Mouse (Mus musculus) embryonic facial prominence, embryonic 13.5 days (tissue): ENCODE results near the gene A930033H14Rik. TPM values are rescaled to one million over a fixed set of nuclear protein-coding genes. Genes with fewer than 3 reads are reported as not detected.

Experiments used
- ATAC-seq: fragments of 200-750 bp; cut with Nextera tagmentation; 2 replicates; pipeline ENCODE4 v1.8.0; 2017; ENCODE audit warnings: low read depth; ENCODE audit not compliant: insufficient number of reproducible peaks, insufficient read depth, low FRiP score, low TSS enrichment
- H3K27ac ChIP-seq: fragments of 300-500 bp; sonication (generic); 2 replicates; pipeline ENCODE4 v1.5.1; 2015; ENCODE audit warnings: moderate library complexity, mild to moderate bottlenecking, inconsistent platforms
- H3K27me3 ChIP-seq: fragments of 300-500 bp; sonication (generic); 2 replicates; pipeline ENCODE4 v1.6.1; 2015; ENCODE audit warnings: mild to moderate bottlenecking, inconsistent platforms
- H3K36me3 ChIP-seq: fragments of 300-500 bp; sonication (generic); 2 replicates; pipeline ENCODE4 v1.6.1; 2015; ENCODE audit warnings: mild to moderate bottlenecking, inconsistent platforms
- H3K4me1 ChIP-seq: fragments of 300-500 bp; sonication (generic); 2 replicates; pipeline ENCODE4 v1.6.1; 2015; ENCODE audit warnings: inconsistent platforms
- H3K4me2 ChIP-seq: fragments of 300-500 bp; sonication (generic); 2 replicates; pipeline ENCODE4 v1.6.1; 2015; ENCODE audit warnings: moderate library complexity, mild to moderate bottlenecking, inconsistent platforms
- H3K4me3 ChIP-seq: fragments of 300-500 bp; sonication (generic); 2 replicates; pipeline ENCODE4 v1.5.1; 2015; ENCODE audit warnings: mild to moderate bottlenecking, inconsistent platforms
- H3K9ac ChIP-seq: fragments of 300-500 bp; sonication (generic); 2 replicates; pipeline ENCODE4 v1.6.1; 2015; ENCODE audit warnings: mild to moderate bottlenecking, inconsistent platforms
- H3K9me3 ChIP-seq: fragments of 300-500 bp; sonication (generic); 2 replicates; pipeline ENCODE4 v1.6.1; 2016; ENCODE audit warnings: inconsistent platforms
- WGBS: fragments of 180-500 bp; shearing (Covaris S2); methylation state at CpG from one replicate; pipeline ENCODE4 v1.1.7; 2015; ENCODE audit warnings: mixed read lengths; 5-methylcytosine and 5-hydroxymethylcytosine counted together
- polyA plus RNA-seq: library from polyadenylated mRNA; unstranded; fragments of >200 nt; fragmentation: Nextera tagmentation; extraction: Ambion mirVana; gene quantifications from 2 replicates; pipeline ENCODE4 v1.2.1, GENCODE M21; 2015

A930033H14Rik gene
- polyA plus RNA-seq, 1 experiment from 2014 or later, result 2.9 TPM

DNA sequence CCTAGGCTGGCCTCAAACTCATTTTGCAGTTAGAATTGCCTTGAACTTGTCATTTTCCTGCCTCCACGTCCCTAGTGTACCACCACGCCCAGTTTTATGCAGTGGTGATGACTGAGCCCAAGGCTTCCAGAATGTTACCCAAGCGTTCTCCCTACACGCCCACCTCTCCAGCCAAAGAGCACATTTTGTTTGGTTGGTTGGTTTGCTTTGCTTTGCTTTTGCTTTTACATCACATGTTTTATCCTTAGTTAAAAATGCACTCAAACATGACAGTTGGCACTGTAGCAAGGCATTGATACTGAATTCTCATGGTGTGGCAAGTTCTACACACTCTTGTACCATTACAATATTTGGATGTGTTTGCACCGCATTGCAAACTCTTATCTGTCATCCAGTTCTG, 49.7 kb downstream of the A930033H14Rik start:
- WGBS, result 82% methylated on average over 5 of the region's 5 CpGs
- H3K9me3 ChIP-seq, result no peaks in the 10 kb centered on the region; the same call in 1 of the 2 replicates
- H3K9ac ChIP-seq, result no peak overlapping the region
- H3K27me3 ChIP-seq, result no peaks in the 10 kb centered on the region
- ATAC-seq, result no peak
- no peak overlapping the region for H3K4me2 ChIP-seq
- H3K27ac ChIP-seq, result no peak overlapping the region
- no peaks in the 10 kb centered on the region; the same call in 1 of the 2 replicates for H3K4me1 ChIP-seq
- no peaks in the 10 kb centered on the region for H3K36me3 ChIP-seq
- H3K4me3 ChIP-seq, result no peak overlapping the region

DNA sequence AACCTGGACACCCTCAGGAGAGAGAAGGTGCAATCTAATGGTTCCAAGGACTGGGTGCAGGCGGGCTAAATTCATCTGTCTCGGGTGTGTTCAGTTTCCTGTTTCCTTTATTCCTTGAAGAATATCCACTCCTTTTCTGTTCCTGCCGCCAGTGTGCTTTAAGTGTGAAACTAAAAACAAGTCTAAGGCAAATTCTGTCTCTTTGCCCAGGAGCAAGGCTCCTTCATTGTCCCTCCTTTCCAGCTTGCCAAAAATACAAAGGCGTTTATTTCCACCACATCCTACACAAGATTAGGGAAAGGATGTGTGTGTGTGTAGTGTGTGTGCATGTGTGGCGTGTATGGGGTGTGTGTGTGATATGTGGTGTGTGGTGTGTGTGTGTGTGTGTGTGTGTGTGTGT, 50.3 kb downstream of the A930033H14Rik start:
- 80% methylated on average over 5 of the region's 5 CpGs for WGBS
- no peaks in the 10 kb centered on the region for H3K27me3 ChIP-seq
- ATAC-seq, result no peak

DNA sequence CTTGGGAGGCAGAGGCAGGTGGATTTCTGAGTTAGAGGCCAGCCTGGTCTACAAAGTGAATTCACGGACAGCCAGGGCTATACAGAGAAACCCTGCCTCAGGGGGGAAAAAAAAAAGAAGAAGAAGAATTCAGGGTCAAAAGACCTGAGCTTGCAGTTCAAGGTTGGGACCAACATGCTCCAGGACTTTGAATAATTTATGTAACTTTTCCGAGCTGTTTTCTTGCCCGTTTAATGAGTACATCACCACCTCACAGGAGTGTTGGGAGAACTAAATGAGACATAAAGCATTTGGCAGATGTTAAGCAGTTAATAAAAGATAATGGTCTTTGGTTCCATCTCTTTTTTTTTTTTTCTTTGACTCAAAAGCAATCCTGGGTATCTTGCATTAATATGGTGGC, 51.4 kb downstream of the A930033H14Rik start:
- Histone ChIP-seq H3K27ac (no peak overlapping the region), H3K4me2 (no peak overlapping the region), H3K36me3 (no peaks in the 10 kb centered on the region), H3K9me3 (no peaks in the 10 kb centered on the region; the same call in 1 of the 2 replicates), H3K9ac (no peak overlapping the region), H3K27me3 (no peaks in the 10 kb centered on the region), H3K4me1 (peaks cover 11% of the 10 kb centered on the region), H3K4me3 (no peak overlapping the region)
- ATAC-seq, result no peak
- WGBS, result 90% methylated on average over 3 of the region's 3 CpGs

More for the DNA sequence above, 50.3 kb downstream of the A930033H14Rik start:
- no peaks in the 10 kb centered on the region for H3K36me3 ChIP-seq
- no peak overlapping the region for H3K4me2 ChIP-seq
- no peak overlapping the region for H3K4me3 ChIP-seq
- H3K9me3 ChIP-seq, result no peaks in the 10 kb centered on the region; the same call in 1 of the 2 replicates
- peaks cover 3% of the 10 kb centered on the region for H3K4me1 ChIP-seq
- H3K27ac ChIP-seq, result no peak overlapping the region
- no peak overlapping the region for H3K9ac ChIP-seq

DNA sequence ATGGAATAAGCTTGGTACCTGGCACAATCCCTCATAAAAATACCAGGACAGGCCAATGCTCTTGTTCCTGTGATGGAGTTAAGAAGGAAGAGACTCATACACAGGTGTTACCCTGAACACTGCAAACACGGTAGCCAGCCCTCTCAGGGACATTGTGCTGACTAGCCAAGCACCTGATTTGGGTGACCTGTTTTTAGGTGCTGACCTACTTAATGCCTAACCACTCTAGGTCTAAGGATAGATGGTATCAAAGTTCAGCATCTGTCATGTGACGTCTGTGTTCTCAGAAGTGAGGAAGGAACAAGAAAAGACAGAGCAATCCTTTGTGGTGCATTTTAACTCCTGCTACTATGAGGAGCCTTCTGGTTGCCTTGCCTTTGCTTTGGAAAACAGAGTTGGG, 52.0 kb downstream of the A930033H14Rik start:
- Histone ChIP-seq H3K4me2 (no peak overlapping the region), H3K36me3 (no peaks in the 10 kb centered on the region), H3K4me3 (no peak overlapping the region), H3K27ac (no peak overlapping the region), H3K27me3 (no peaks in the 10 kb centered on the region), H3K4me1 (peaks cover 12% of the 10 kb centered on the region), H3K9ac (no peak overlapping the region), H3K9me3 (no peaks in the 10 kb centered on the region; the same call in 1 of the 2 replicates)
- no peak for ATAC-seq
- 85% methylated on average over 2 of the region's 2 CpGs for WGBS

Other genes starting within 250 kb of the A930033H14Rik start
- gene Rhobtb1, start 61.7 kb downstream of the A930033H14Rik start, polyA plus RNA-seq, result 22.9 and 29.2 TPM in 2 replicates
- gene Cdk1, start 139.8 kb upstream of the A930033H14Rik start, polyA plus RNA-seq, result 399 and 458 TPM in 2 replicates
- gene Ank3, start 185.7 kb upstream of the A930033H14Rik start, polyA plus RNA-seq, result 30.3 and 32.3 TPM in 2 replicates